Mouse (Mus musculus) kidney, embryonic 14.5 days (tissue): Measurements from ENCODE around the gene Sf3b2. TPM values are rescaled to one million over a fixed set of nuclear protein-coding genes. Genes with fewer than 3 reads are reported as not detected.

ENCODE experiments used
- ATAC-seq: fragments of 200-750 bp; cut with Nextera tagmentation; 2 replicates; pipeline ENCODE4 v1.8.0; 2017; ENCODE audit warnings: moderate number of reproducible peaks, mild to moderate bottlenecking, moderate TSS enrichment, moderate library complexity; ENCODE audit not compliant: low FRiP score, low TSS enrichment
- H3K27ac ChIP-seq: fragments of 300-500 bp; sonication (generic); 2 replicates; pipeline ENCODE4 v1.5.1; 2014; ENCODE audit warnings: low read depth, mild to moderate bottlenecking, low read length, moderate library complexity, mixed read lengths
- H3K27me3 ChIP-seq: fragments of 300-500 bp; sonication (generic); 2 replicates; pipeline ENCODE4 v1.6.1; 2014; ENCODE audit warnings: mild to moderate bottlenecking, low read length; ENCODE audit not compliant: control insufficient read depth, insufficient read depth
- H3K36me3 ChIP-seq: fragments of 300-500 bp; sonication (generic); 2 replicates; pipeline ENCODE4 v1.6.1; 2014; ENCODE audit warnings: low read length, mixed read lengths; ENCODE audit not compliant: control insufficient read depth, insufficient read depth
- H3K4me1 ChIP-seq: fragments of 300-500 bp; sonication (generic); 2 replicates; pipeline ENCODE4 v1.6.1; 2014; ENCODE audit warnings: low read length, mixed read lengths; ENCODE audit not compliant: control insufficient read depth, insufficient read depth
- H3K4me2 ChIP-seq: fragments of 300-500 bp; sonication (generic); replicated peaks from 2 replicates; pipeline ENCODE4 v1.6.1; 2014; ENCODE audit warnings: low read depth, mild to moderate bottlenecking, low read length
- H3K4me3 ChIP-seq: fragments of 300-500 bp; sonication (generic); 2 replicates; pipeline ENCODE4 v1.5.1; 2014; ENCODE audit warnings: mild to moderate bottlenecking, low read length
- H3K9ac ChIP-seq: fragments of 300-500 bp; sonication (generic); 2 replicates; pipeline ENCODE4 v1.6.1; 2014; ENCODE audit warnings: low read depth, mild to moderate bottlenecking, low read length, moderate library complexity
- H3K9me3 ChIP-seq: fragments of 300-500 bp; sonication (generic); 2 replicates; pipeline ENCODE4 v1.6.1; 2016; ENCODE audit warnings: low read length; ENCODE audit not compliant: control insufficient read depth
- WGBS: fragments of 180-500 bp; shearing (Covaris S2); extraction: QIAGEN DNeasy Blood & Tissue Kit; methylation state at CpG from one replicate; pipeline ENCODE4 v1.1.7; 2014; 5-methylcytosine and 5-hydroxymethylcytosine counted together
- polyA plus RNA-seq: library from polyadenylated mRNA; unstranded; fragments of >200 nt; fragmentation: Nextera tagmentation; extraction: Ambion mirVana; gene quantifications from 2 replicates; pipeline ENCODE4 v1.2.1, GENCODE M21; 2014

Sf3b2 gene
- polyA plus RNA-seq: 293 and 384 TPM in 2 replicates

DNA sequence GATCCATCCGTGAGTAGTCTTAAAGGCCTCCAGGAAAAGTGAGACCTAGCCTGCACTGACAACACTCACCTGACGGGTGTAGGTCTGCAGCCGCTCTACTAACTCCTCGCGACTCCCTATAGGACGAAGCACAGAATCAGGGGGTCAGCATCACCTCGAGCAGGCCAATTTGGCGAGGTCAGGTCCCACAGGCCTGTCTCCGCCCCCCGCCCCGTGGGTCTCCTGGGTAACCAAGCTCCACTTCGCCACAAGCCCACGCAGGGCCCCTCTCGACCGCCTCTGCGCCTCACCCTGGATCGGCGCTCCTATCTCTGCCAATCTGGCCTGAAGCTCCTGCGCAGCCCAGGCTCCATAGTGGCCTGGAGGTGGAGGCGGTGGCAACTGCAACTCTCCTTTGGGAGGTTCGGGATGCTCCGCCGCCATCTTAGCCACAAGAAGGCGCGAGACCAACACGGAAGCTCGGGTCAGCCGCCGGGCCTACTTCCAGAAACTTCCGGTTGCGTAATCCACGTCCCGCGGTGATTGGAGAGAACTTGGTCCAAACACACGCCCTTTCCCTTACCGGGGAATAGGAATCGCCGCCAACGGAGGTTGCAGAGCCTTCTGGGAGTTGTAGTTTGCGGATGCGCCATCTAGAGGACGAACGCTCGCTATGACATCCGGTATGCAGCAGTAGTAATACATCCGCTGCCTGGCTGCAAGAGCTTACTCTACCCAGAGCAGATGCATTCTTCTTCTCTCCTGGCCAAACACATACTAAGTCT is at the start of gene Sf3b2:
Gene Sf3b2 (minus strand): TSS at position 484 of the 764 bp plus-strand sequence.
- peaks cover 37% of the 10 kb centered on the region for H3K36me3 ChIP-seq
- peaks cover 25% of the 10 kb centered on the region for H3K4me1 ChIP-seq
- peak within 1 kb of the TSS; percentile 95 for H3K4me3 ChIP-seq
- ATAC-seq: peak; percentile 96
- H3K4me2 ChIP-seq: peak within 1 kb of the TSS; percentile 85
- no peaks in the 10 kb centered on the region for H3K9me3 ChIP-seq
- H3K27me3 ChIP-seq: no peaks in the 10 kb centered on the region
- H3K9ac ChIP-seq: peak within 1 kb of the TSS; percentile 90
- under 1% methylated on average over 46 of the region's 46 CpGs for WGBS
- H3K27ac ChIP-seq: peak within 1 kb of the TSS; percentile 78

- WGBS: 89% methylated on average over 7 of the region's 7 CpGs
- no peaks in the 10 kb centered on the region for H3K4me1 ChIP-seq
- H3K4me3 ChIP-seq: no peak overlapping the region
- no peak overlapping the region for H3K27ac ChIP-seq
- H3K36me3 ChIP-seq: no peaks in the 10 kb centered on the region
- no peaks in the 10 kb centered on the region for H3K9me3 ChIP-seq
- no peak for ATAC-seq
- H3K4me2 ChIP-seq: no peak overlapping the region
- no peaks in the 10 kb centered on the region for H3K27me3 ChIP-seq
- no peak overlapping the region for H3K9ac ChIP-seq
These were observed 46.1 kb upstream of the Sf3b2 start for GRCm38 (mm10) chr19:5341360-5341759.

DNA sequence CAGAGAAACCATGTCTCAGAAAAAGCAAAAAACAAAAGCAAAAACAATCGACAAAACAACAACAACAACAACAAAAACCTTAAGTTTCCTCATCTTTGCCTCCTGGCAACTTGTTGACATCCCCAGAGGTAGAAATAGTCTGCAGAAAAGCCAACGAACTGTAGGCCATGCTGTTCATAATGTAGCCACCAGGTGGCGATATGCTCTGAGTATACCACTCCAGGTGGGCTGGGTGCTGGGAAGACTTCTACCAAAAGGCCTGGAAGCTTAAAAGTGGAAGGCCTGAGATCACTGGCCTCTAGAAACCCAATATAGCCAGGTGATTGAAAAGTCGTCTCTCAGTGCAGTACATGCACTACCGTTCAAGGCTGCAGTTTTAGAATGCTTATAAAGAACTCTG is 42.7 kb upstream of the Sf3b2 start:
- no peak overlapping the region for H3K4me2 ChIP-seq
- H3K4me3 ChIP-seq: no peak overlapping the region
- 22% methylated on average over 5 of the region's 5 CpGs for whole genome bisulfite sequencing
- H3K9ac ChIP-seq: no peak overlapping the region
- H3K27me3 ChIP-seq: no peaks in the 10 kb centered on the region
- no peak overlapping the region for H3K27ac ChIP-seq
- no peaks in the 10 kb centered on the region for H3K9me3 ChIP-seq
- no peaks in the 10 kb centered on the region for H3K36me3 ChIP-seq
- H3K4me1 ChIP-seq: no peaks in the 10 kb centered on the region
- ATAC-seq: no peak

DNA sequence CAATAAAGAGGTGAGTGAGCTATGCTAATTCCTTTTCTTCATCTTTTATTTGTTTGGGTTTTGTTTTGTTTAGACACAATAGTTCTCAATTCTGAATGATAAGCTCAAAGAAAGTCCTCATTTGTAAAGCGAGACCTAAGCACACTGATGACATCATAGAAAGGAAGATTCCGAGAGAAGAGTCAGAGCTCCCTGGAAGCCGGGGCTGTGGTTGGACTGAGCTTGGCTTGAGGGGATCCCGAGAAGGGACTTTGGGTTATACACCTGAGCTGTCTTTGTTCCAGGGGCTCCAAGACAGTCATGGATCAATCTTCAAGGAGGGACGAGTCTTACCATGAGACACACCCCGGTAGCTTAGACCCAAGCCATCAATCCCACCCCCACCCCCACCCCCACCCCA is 40.2 kb upstream of the Sf3b2 start, which contains the start of gene Catsper1:
Gene Catsper1 (plus strand): TSS at position 301 of the 400 bp plus-strand sequence.
- no peak for ATAC-seq
- Histone ChIP-seq H3K4me2 (no peak within 1 kb of the TSS), H3K27ac (no peak within 1 kb of the TSS), H3K36me3 (no peaks in the 10 kb centered on the region), H3K27me3 (no peaks in the 10 kb centered on the region), H3K9me3 (no peaks in the 10 kb centered on the region), H3K4me3 (no peak within 1 kb of the TSS), H3K4me1 (no peaks in the 10 kb centered on the region), H3K9ac (no peak within 1 kb of the TSS)
- 91% methylated on average over 6 of the region's 6 CpGs for WGBS

DNA sequence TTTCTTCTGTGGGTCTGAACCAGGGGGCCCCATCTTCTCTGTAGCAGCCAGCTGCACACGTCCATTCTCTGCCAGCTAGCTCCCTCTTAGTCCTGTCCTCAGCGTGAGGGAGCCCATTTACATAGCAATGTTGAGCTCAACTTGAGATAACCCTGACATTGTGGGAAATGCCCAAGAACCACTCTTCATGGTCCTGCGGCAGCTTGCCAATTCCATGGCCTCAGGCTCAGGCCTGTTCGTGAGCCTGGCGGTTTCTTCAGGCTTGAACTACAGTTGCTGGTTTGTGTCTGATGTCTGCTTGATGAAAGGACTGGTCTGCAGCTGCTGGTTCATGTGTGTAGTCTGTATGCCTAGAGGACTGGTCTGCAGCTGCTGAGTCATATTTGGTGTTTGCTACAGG is 39.5 kb upstream of the Sf3b2 start:
- 77% methylated on average over 5 of the region's 5 CpGs for WGBS
- Histone ChIP-seq H3K9me3 (no peaks in the 10 kb centered on the region), H3K4me1 (no peaks in the 10 kb centered on the region), H3K36me3 (no peaks in the 10 kb centered on the region), H3K4me3 (no peak overlapping the region), H3K9ac (no peak overlapping the region), H3K27ac (no peak overlapping the region), H3K4me2 (no peak overlapping the region), H3K27me3 (no peaks in the 10 kb centered on the region)
- ATAC-seq: no peak

GRCm38 (mm10) chr19:5327970-5328369 is 32.7 kb upstream of the Sf3b2 start:
- Histone ChIP-seq H3K9me3 (no peaks in the 10 kb centered on the region), H3K9ac (no peak overlapping the region), H3K4me2 (no peak overlapping the region), H3K27ac (no peak overlapping the region), H3K27me3 (no peaks in the 10 kb centered on the region), H3K4me3 (no peak overlapping the region), H3K4me1 (no peaks in the 10 kb centered on the region), H3K36me3 (no peaks in the 10 kb centered on the region)
- ATAC-seq: no peak
- 66% methylated on average over 19 of the region's 19 CpGs for WGBS

- no peaks in the 10 kb centered on the region for H3K36me3 ChIP-seq
- no peaks in the 10 kb centered on the region for H3K27me3 ChIP-seq
- 0 out of 2 replicates have a peak, but pooled peaks have one; percentile 46 for ATAC-seq
- H3K4me2 ChIP-seq: peak overlapping the region; percentile 21; the same call in 1 of the 2 replicates
- H3K27ac ChIP-seq: no peak overlapping the region
- no peak overlapping the region for H3K9ac ChIP-seq
- H3K4me1 ChIP-seq: no peaks in the 10 kb centered on the region
- H3K4me3 ChIP-seq: no peak overlapping the region
- H3K9me3 ChIP-seq: no peaks in the 10 kb centered on the region
- WGBS: 37% methylated on average over 17 of the region's 17 CpGs
These were observed 28.5 kb upstream of the Sf3b2 start for GRCm38 (mm10) chr19:5323801-5324200.

DNA sequence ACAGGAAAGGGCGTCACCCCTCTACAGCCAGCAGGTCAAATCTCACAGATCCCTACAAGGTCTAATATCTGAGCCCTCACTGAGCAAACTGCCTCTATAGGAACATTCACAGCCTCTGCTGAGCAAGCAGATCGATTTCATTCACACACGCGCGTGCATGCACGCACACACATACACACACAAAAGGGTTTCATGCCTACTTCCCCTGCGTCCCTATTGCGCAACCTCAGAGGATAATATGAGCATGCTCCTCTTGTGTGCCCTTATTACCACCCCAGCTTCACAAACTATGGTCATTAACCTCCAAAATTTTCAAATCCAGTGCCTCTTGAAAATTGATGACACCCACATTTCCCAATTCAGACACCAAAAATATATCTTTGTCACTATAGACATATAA is 17.9 kb upstream of the Sf3b2 start:
- no peak overlapping the region for H3K4me2 ChIP-seq
- no peaks in the 10 kb centered on the region for H3K27me3 ChIP-seq
- no peaks in the 10 kb centered on the region for H3K4me1 ChIP-seq
- no peaks in the 10 kb centered on the region; the same call in 1 of the 2 replicates for H3K9me3 ChIP-seq
- 86% methylated on average over 8 of the region's 8 CpGs for whole genome bisulfite sequencing
- H3K4me3 ChIP-seq: no peak overlapping the region
- no peak overlapping the region for H3K27ac ChIP-seq
- ATAC-seq: no peak
- H3K36me3 ChIP-seq: no peaks in the 10 kb centered on the region
- H3K9ac ChIP-seq: no peak overlapping the region

DNA sequence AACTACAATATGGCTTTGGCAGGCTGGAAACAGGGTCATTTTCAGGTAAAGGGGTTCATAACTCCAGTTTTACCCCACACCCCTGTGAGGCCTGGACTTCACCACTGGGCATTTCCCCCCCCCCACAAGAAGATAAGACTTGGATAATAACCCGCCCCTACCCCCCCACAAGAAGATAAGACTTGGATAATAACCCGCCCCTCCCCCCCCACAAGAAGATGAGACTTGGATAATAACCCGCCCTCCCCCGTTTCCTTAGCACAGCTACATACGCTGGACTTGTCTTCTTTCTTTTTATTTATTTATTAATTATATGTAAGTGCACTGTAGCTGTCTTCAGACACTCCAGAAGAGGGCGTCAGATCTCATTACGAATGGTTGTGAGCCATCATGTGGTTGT is 13.8 kb upstream of the Sf3b2 start:
- ATAC-seq: no peak

More for the DNA sequence above, 13.8 kb upstream of the Sf3b2 start:
- Histone ChIP-seq H3K27ac (no peak overlapping the region), H3K4me3 (no peak overlapping the region), H3K36me3 (no peaks in the 10 kb centered on the region), H3K9me3 (peaks cover 7% of the 10 kb centered on the region), H3K4me1 (no peaks in the 10 kb centered on the region), H3K27me3 (0 out of 2 replicates have a peak, but pooled peaks cover 3% of the 10 kb centered on the region), H3K4me2 (no peak overlapping the region), H3K9ac (no peak overlapping the region)
- 84% methylated on average over 7 of the region's 7 CpGs for WGBS
